Mouse (Mus musculus): ENCODE results near the gene Col5a3. TPM values are rescaled to one million over a fixed set of nuclear protein-coding genes. Genes with fewer than 3 reads are reported as not detected.

The Col5a3 gene
- polyA plus RNA-seq, 1 experiment = 71.7 TPM

DNA sequence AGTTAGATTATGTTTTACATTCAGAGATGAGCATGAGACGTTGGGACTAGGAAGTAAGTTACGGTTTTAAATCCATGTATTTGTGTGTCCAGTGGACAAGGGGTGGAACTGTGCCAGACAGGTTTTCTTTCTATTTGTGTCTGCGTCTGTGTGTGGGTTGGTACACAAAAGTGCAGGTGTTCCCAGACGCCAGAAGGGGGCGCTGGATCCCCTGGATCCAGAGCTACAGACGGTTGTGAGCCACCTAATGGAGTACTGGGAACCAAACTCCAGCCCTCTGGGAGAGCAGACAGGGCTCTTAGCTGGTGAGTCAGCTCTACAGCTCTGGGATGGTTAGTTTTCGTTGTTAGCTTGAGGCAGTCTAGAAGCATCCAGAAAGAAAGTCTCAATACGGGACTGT is 26.9 kb downstream of the Col5a3 start:
- TF ChIP-seq CTCF (IDR thresholded peaks at IDR 0.05; ENCODE audit: borderline replicate concordance, insufficient read depth, low read length) = no peak
- no peak for TF ChIP-seq POLR2A (IDR thresholded peaks at IDR 0.05; ENCODE audit: low read depth, low read length)
- Histone ChIP-seq H3K4me1 (ENCODE audit: control insufficient read depth, insufficient read depth, low read length) (no peaks in the 10 kb centered on the region), H3K4me3 (ENCODE audit: insufficient read depth, low read length) (no peak overlapping the region), H3K27ac (ENCODE audit: insufficient read depth, low read length) (no peak overlapping the region)

DNA sequence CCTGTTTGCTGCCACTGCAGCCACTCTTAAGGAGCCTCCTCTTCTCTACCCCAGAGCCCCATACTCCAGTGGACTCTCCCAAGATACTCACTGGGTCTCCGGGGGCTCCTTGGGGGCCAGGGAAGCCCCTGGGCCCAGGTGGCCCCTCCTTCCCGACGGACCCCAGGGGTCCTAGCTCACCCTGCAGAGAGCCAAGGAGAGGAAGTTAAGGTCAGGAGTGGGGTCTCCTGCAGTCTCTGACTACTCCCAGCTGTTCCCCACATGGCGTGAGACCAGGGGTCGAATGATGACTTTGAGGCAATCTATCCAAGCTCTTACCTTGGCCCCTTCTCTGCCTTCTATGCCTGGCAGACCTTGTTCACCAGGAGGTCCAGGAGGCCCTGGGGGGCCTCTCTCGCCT is 29.8 kb downstream of the Col5a3 start:
- Histone ChIP-seq H3K4me1 (ENCODE audit: control insufficient read depth, insufficient read depth, low read length) (no peaks in the 10 kb centered on the region), H3K27ac (ENCODE audit: insufficient read depth, low read length) (no peak overlapping the region), H3K4me3 (ENCODE audit: insufficient read depth, low read length) (no peak overlapping the region)
- TF ChIP-seq CTCF (IDR thresholded peaks at IDR 0.05; ENCODE audit: borderline replicate concordance, insufficient read depth, low read length) = no peak

DNA sequence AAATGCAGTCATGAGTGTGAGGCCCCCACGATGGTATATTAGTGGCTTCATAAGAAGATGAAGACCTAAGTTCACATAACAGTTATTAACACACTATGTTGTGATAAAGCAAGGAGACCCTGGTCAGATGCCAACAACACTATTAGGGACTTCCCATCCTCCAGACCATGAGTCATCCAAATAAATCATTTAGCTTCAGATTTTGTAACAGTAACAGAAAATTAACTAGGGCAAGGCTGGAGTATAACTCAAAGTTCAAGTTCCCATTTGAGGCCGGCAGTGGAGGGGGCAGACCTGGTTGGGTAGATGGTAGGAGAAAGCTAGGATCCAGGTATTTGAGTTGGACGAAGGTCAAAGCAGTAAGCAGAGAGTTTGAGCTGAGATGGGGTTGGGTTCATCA is 33.6 kb downstream of the Col5a3 start:
- TF ChIP-seq CTCF (IDR thresholded peaks at IDR 0.05; ENCODE audit: borderline replicate concordance, insufficient read depth, low read length) (no peak), POLR2A (IDR thresholded peaks at IDR 0.05; ENCODE audit: low read depth, low read length) (no peak)
- H3K4me1 ChIP-seq (ENCODE audit: control insufficient read depth, insufficient read depth, low read length) = no peaks in the 10 kb centered on the region
- H3K27ac ChIP-seq (ENCODE audit: insufficient read depth, low read length) = no peak overlapping the region

DNA sequence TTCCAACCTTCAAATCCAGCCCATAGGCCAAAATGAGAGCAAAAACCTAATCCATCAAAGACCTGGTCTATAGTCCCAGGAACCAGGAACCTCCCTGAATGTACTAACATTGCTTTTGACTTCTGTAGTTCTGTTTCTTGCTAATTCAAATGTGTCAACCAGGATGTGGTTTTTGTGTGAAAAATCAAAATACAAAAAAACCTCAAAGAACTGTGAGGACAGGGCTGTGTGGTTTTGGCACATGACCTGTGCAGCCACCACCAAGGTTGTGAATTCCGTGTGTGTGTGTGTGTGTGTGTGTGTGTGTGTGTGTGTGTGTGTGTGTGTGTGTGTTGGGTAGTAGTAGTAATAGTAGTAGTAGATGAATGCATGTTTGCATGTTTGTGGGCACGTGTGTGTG is 49.6 kb downstream of the Col5a3 start:
- no peak for TF ChIP-seq POLR2A (IDR thresholded peaks at IDR 0.05; ENCODE audit: low read depth, low read length)
- no peak for TF ChIP-seq CTCF (IDR thresholded peaks at IDR 0.05; ENCODE audit: borderline replicate concordance, insufficient read depth, low read length)
- Histone ChIP-seq H3K4me1 (ENCODE audit: control insufficient read depth, insufficient read depth, low read length) (no peaks in the 10 kb centered on the region), H3K27ac (ENCODE audit: insufficient read depth, low read length) (no peak overlapping the region), H3K4me3 (ENCODE audit: insufficient read depth, low read length) (no peak overlapping the region)

More for the DNA sequence above, 33.6 kb downstream of the Col5a3 start:
- no peak overlapping the region for H3K4me3 ChIP-seq (ENCODE audit: insufficient read depth, low read length)

DNA sequence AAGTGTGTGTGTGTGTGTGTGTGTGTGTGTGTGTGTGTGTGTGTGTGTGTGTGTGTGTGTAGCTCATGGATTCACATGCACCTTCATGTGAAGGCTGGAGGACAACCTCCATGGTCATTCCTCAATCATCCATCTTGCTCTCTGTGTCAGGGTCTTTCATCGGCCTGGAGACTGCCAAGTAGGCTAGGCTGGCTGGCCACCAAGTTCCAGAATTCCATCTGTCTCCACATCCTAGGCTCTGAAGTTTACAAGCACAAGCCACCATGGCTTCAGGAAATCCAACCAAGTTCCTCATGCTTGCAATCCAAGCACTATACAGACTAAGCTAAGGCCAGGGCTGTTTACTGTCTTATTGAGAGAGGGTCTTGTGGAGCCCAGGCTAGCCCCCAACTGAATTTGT is 51.8 kb downstream of the Col5a3 start:
- TF ChIP-seq POLR2A (IDR thresholded peaks at IDR 0.05; ENCODE audit: low read depth, low read length) = no peak
- TF ChIP-seq CTCF (IDR thresholded peaks at IDR 0.05; ENCODE audit: borderline replicate concordance, insufficient read depth, low read length) = no peak
- no peak overlapping the region for H3K4me3 ChIP-seq (ENCODE audit: insufficient read depth, low read length)
- peak overlapping the region; percentile 22; the same call in 1 of the 2 replicates for H3K27ac ChIP-seq (ENCODE audit: insufficient read depth, low read length)
- no peaks in the 10 kb centered on the region for H3K4me1 ChIP-seq (ENCODE audit: control insufficient read depth, insufficient read depth, low read length)

DNA sequence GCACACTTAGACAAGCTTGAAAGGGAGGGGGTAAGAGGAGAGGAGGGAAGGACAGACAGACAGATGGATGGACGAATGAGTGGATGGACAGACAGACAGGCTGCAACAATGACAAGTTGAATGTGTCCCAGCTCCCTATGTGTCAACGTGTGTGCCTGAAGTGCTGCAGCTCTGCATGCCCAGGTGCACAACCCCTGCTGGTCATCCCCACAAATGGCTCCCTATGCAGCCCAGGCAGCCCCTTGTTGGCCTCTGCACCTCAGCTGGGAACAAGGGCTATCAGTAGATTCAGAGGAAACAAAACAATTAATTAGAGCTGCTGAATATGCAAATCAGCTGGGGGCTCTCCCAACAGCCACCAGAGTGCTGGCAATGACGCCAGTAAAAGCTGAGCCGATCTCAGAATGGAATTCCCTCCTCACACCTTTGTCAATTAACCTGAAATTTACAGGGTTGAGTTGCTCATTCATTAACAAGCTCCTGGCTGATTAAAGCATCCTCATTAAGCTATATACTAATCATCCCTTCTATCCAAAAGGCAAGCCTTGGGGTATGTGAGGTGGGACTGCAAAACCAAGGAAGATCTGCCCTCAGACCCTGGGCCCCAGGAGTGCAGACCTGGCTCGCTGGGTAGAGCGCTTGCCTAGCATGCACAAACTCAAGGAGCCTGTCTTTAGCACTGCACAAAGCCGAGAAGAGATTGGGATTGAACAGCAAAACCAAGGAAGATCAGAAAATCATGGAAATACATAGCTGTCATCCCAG is 52.5 kb downstream of the Col5a3 start:
- TF ChIP-seq POLR2A (IDR thresholded peaks at IDR 0.05; ENCODE audit: low read depth, low read length) = no peak
- TF ChIP-seq CTCF (IDR thresholded peaks at IDR 0.05; ENCODE audit: borderline replicate concordance, insufficient read depth, low read length) = no peak

DNA sequence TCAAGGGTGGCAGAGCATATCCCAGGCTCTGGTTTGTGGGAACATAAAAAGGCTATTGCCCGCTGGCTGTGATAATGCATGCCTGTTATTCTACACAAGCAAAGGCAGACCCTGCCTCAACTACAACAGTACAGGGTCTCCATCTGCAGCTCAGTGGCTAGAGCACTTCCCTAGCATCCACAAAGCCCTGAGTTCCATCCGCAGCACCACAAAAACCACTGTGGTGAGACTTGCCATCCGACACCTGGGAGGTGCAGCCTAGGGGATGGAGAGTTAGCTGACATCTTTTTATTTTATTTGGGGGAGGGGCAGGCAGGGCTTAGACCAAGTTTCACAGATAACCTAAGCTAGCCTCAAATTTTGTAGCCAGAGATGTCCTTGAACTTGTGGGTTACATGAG is 53.5 kb downstream of the Col5a3 start:
- H3K27ac ChIP-seq (ENCODE audit: insufficient read depth, low read length) = 0 out of 2 replicates have a peak overlapping the region, but pooled peaks have one; percentile 18
- no peak for TF ChIP-seq CTCF (IDR thresholded peaks at IDR 0.05; ENCODE audit: borderline replicate concordance, insufficient read depth, low read length)
- no peak for TF ChIP-seq POLR2A (IDR thresholded peaks at IDR 0.05; ENCODE audit: low read depth, low read length)
- no peaks in the 10 kb centered on the region for H3K4me1 ChIP-seq (ENCODE audit: control insufficient read depth, insufficient read depth, low read length)
- no peak overlapping the region for H3K4me3 ChIP-seq (ENCODE audit: insufficient read depth, low read length)

More for the DNA sequence above, 52.5 kb downstream of the Col5a3 start:
- H3K4me1 ChIP-seq (ENCODE audit: control insufficient read depth, insufficient read depth, low read length) = no peaks in the 10 kb centered on the region
- H3K27ac ChIP-seq (ENCODE audit: insufficient read depth, low read length) = no peak overlapping the region
- no peak overlapping the region for H3K4me3 ChIP-seq (ENCODE audit: insufficient read depth, low read length)

DNA sequence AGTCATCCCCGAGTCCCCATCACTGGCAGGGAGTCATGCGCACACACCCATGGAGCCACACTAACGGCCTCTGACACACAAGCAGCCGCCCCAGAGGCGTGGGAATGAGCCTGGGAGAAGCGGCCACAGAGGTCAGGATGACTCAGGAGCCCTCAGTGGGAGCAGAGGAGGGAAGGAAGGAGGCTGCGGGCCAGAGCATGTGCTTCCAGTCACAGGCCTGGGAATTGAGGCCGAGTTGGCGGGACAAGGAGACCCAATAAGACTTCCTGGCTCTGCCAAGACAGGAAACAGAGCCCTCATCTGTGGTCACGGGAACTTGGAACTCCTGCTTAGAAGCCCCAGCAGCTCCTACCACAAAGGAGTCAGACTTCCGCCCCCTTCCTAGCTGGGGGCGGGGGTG is 54.1 kb downstream of the Col5a3 start:
- no peak for TF ChIP-seq CTCF (IDR thresholded peaks at IDR 0.05; ENCODE audit: borderline replicate concordance, insufficient read depth, low read length)
- no peak overlapping the region for H3K4me3 ChIP-seq (ENCODE audit: insufficient read depth, low read length)
- H3K4me1 ChIP-seq (ENCODE audit: control insufficient read depth, insufficient read depth, low read length) = no peaks in the 10 kb centered on the region
- H3K27ac ChIP-seq (ENCODE audit: insufficient read depth, low read length) = 0 out of 2 replicates have a peak overlapping the region, but pooled peaks have one; percentile 18

DNA sequence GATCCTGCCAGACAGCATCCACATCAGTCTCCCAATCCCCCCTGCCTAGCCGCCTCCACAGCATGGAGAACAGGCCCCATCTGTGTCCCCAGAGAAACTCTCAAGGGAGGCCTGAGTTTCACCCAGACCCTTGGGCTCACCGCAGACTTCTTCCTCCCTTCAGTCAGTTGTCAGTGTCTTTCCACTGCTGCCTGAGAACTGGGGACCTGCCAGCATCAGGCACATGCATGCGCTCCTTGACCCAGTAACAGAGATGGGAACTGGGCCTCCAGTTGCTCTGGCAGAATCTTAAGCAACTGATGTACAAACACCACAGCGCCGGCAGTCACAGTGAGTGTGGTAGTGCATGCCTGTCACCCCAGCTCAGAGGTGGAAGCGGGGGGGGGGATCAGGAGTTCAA is 56.0 kb downstream of the Col5a3 start:
- TF ChIP-seq POLR2A (IDR thresholded peaks at IDR 0.05; ENCODE audit: low read depth, low read length) = no peak
- no peak for TF ChIP-seq CTCF (IDR thresholded peaks at IDR 0.05; ENCODE audit: borderline replicate concordance, insufficient read depth, low read length)
- H3K4me3 ChIP-seq (ENCODE audit: insufficient read depth, low read length) = no peak overlapping the region

DNA sequence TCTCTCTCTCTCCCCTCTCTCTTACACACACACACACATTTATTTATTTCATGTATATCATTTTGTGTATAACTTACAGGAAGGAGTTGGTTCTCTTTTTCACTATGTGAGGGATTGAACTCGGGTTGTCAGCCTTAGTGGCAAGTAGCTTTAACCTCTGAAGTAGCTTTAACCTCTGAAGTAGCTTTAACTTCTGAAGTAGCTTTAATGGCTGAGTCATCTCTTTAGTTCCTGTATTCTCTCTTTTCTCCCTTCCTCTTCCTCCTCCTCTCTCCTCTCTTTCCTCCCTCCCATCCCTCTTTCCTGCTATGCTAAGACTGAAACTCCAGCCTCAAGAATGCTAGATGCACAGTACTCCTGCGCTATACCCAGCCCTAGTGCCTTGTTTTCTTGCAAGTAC is 56.6 kb downstream of the Col5a3 start:
- TF ChIP-seq CTCF (IDR thresholded peaks at IDR 0.05; ENCODE audit: borderline replicate concordance, insufficient read depth, low read length) = no peak
- no peak for TF ChIP-seq POLR2A (IDR thresholded peaks at IDR 0.05; ENCODE audit: low read depth, low read length)
- H3K27ac ChIP-seq (ENCODE audit: insufficient read depth, low read length) = no peak overlapping the region
- H3K4me1 ChIP-seq (ENCODE audit: control insufficient read depth, insufficient read depth, low read length) = no peaks in the 10 kb centered on the region
- no peak overlapping the region for H3K4me3 ChIP-seq (ENCODE audit: insufficient read depth, low read length)

More for the DNA sequence above, 56.0 kb downstream of the Col5a3 start:
- no peak overlapping the region for H3K27ac ChIP-seq (ENCODE audit: insufficient read depth, low read length)
- no peaks in the 10 kb centered on the region for H3K4me1 ChIP-seq (ENCODE audit: control insufficient read depth, insufficient read depth, low read length)
